Mouse (Mus musculus): ENCODE measurements around the gene Ttll12. TPM values are rescaled to one million over a fixed set of nuclear protein-coding genes. Genes with fewer than 3 reads are reported as not detected.

The Ttll12 gene
- polyA plus RNA-seq, 1 experiment from 2014 or later, result 47.2 TPM

DNA sequence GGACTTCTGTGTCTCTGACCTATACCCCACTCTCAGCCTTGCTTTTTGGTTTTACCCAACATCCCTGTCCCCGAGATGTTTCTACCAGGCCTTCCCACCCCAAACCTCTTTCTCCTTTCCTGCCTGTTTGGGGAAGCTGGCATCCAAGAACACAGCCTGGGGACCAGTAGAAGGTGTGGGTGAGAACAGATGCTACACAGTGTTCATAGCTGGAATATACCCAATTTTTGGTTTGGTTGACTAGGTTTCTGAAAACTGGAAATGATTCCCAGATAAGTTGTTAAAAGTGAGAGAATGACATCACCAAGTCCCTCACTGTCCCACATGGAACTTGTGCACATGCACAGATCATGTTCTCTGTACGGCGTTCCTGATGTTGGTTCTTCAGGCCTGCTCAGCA lies 20.3 kb upstream of the Ttll12 start:
- Histone ChIP-seq H3K27ac (no peak overlapping the region), H3K4me3 (replicated peaks) (no peak overlapping the region), H3K36me3 (no peaks in the 10 kb centered on the region), H3K4me1 (replicated peaks) (no peaks in the 10 kb centered on the region), H3K4me2 (no peak overlapping the region), H3K9me3 (replicated peaks) (no peaks in the 10 kb centered on the region), H3K9ac (no peak overlapping the region), H3K27me3 (no peaks in the 10 kb centered on the region)
- ATAC-seq (ENCODE audit: low read depth) (no peak), DNase-seq (no peak)
- WGBS (ENCODE audit: insufficient replicate concordance), result 73% methylated on average over 3 of the region's 3 CpGs

DNA sequence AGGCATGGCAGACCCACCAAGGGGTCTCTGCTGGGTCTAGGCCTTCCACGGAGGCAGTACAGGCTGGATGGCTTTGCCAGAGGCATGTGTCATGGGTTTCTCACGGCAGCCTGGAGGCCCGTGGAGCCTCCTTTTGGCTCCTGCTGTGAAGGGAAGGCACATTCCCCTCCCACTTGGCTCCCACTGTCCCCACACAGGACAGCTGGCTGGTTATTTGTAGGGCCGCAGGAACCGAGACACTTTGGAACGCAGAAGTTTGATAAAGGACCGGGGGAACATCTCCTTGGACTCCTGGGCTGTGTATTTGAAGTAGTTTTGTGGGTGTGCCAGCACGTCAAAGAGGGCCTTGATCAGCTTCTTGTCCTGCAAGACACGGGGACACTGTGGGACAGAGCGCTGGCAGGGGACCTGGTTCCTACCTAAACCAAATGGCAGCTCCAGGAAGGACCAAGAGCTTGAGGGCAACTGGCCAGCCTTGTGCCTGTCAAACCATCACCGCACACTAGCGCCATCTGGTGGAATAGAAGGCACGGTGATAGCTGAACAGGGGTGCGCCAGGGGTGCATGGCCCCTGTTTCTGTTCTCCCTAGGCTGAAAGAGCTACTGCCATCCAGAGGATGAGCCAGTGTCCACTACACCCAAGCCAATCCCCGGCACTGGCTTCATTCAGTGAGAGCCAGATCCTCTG lies 12.3 kb upstream of the Ttll12 start:
- H3K27me3 ChIP-seq, result no peaks in the 10 kb centered on the region; the same call in 1 of the 2 replicates
- H3K9ac ChIP-seq, result peak overlapping the region; percentile 53
- peak overlapping the region; percentile 71 for H3K27ac ChIP-seq
- H3K4me1 ChIP-seq (replicated peaks), result peaks cover 38% of the 10 kb centered on the region
- H3K4me2 ChIP-seq, result peak overlapping the region; percentile 42
- H3K4me3 ChIP-seq (replicated peaks), result 0 out of 2 replicates have a peak overlapping the region, but pooled peaks have one; percentile 2
- ATAC-seq (ENCODE audit: low read depth) (peak; percentile 68), DNase-seq (peak; percentile 68)
- H3K36me3 ChIP-seq, result no peaks in the 10 kb centered on the region
- H3K9me3 ChIP-seq (replicated peaks), result no peaks in the 10 kb centered on the region
- 39% methylated on average over 15 of the region's 15 CpGs for WGBS (ENCODE audit: insufficient replicate concordance)

DNA sequence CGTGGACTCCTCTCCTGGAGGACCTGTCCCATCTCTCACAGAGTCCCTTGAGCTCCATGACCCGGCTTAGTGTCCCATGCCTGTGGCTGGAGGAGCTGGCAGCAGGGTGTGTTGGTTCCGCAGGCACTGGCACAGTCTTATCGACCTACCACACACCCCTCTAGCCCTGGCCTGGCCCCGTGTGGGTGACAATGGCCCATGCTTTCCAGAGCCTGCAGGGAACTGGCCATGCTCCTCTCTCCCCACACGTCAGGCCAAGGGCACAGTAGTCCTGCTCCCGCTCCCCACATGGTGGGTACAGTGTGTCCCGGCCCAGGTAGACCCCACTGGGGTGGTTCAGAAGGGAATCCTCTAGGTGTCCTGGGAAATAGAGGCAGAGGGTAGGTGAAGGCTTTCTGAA lies 11.7 kb upstream of the Ttll12 start:
- Histone ChIP-seq H3K4me3 (replicated peaks) (0 out of 2 replicates have a peak overlapping the region, but pooled peaks have one; percentile 2), H3K4me1 (replicated peaks) (peaks cover 41% of the 10 kb centered on the region), H3K27me3 (no peaks in the 10 kb centered on the region; the same call in 1 of the 2 replicates), H3K9me3 (replicated peaks) (no peaks in the 10 kb centered on the region), H3K27ac (peak overlapping the region; percentile 71), H3K9ac (peak overlapping the region; percentile 53), H3K4me2 (peak overlapping the region; percentile 42), H3K36me3 (no peaks in the 10 kb centered on the region)
- ATAC-seq (ENCODE audit: low read depth), result peak; percentile 89
- DNase-seq, result peak; percentile 49
- WGBS (ENCODE audit: insufficient replicate concordance), result 63% methylated on average over 8 of the region's 8 CpGs

DNA sequence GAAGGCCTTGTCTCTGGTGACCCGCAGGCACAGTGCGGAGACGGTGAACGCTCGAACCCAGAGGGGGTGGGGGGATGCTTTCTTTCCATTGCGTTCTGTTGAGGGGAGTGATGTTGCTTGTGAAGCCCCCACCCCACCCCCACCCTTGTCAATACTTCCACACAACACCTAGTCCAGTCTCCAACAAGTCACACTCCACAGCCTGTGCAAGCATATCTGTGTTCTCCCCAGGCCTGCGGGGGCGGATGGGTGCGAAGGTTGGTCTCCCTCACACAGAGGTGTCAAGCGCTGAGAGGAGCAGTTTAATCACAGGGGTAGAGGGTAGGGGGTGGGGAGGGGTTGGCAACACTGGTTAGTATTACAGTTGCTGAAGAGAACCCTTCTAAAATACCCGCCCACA lies 11.3 kb upstream of the Ttll12 start:
- Histone ChIP-seq H3K36me3 (no peaks in the 10 kb centered on the region), H3K27me3 (no peaks in the 10 kb centered on the region; the same call in 1 of the 2 replicates), H3K9me3 (replicated peaks) (no peaks in the 10 kb centered on the region), H3K4me1 (replicated peaks) (peaks cover 46% of the 10 kb centered on the region), H3K4me3 (replicated peaks) (no peak overlapping the region), H3K4me2 (0 out of 2 replicates have a peak overlapping the region, but pooled peaks have one; percentile 42), H3K9ac (0 out of 2 replicates have a peak overlapping the region, but pooled peaks have one; percentile 9), H3K27ac (peak overlapping the region; percentile 71)
- DNase-seq (no peak), ATAC-seq (ENCODE audit: low read depth) (peak; percentile 27; the same call in 1 of the 2 replicates)
- 82% methylated on average over 11 of the region's 11 CpGs for WGBS (ENCODE audit: insufficient replicate concordance)

DNA sequence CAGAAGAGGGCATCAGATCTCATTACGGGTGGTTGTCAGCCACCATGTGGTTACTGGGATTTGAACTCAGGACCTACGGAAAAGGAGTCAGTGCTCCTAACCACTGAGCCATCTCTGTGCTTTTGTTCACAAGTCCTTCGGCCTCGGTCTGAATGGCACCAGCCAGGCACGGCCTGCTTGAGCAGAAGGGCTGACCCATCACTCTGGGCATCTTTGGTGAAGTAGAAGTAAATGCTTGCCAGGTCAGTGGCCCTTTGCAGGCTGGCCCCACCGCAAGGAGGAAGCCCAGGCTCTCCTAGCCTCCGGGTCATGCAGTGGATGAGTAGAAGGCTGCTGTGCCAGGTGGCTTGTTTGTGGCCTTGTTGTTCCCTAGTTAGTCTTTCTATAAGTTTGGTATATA lies 8.5 kb upstream of the Ttll12 start:
- Histone ChIP-seq H3K9me3 (replicated peaks) (no peaks in the 10 kb centered on the region), H3K36me3 (no peaks in the 10 kb centered on the region), H3K4me2 (no peak overlapping the region), H3K27me3 (no peaks in the 10 kb centered on the region), H3K4me3 (replicated peaks) (no peak overlapping the region), H3K4me1 (replicated peaks) (peaks cover 62% of the 10 kb centered on the region), H3K9ac (no peak overlapping the region), H3K27ac (peak overlapping the region; percentile 15; the same call in 1 of the 2 replicates)
- no peak for ATAC-seq (ENCODE audit: low read depth)
- 85% methylated on average over 7 of the region's 7 CpGs for WGBS (ENCODE audit: insufficient replicate concordance)
- no peak for DNase-seq

DNA sequence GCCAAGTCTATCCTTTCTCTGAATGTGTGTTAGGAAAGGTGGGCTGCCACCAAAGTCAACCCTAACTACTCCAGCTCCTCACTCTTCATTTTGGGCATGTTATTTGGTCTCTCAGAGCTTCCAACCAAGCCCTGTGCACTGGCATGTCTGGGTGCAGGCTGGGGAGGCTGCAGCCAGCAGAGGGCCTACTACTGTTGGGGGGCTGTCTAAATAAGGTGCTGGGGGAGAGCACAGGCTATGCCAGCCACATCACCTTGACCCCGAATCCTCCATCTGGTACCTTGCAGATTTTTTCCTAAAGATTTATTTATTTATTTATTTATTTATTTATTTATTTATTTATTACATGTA lies 8.1 kb upstream of the Ttll12 start:
- no peaks in the 10 kb centered on the region for H3K27me3 ChIP-seq
- no peak overlapping the region for H3K9ac ChIP-seq
- no peaks in the 10 kb centered on the region for H3K36me3 ChIP-seq
- no peak overlapping the region for H3K4me2 ChIP-seq
- peak overlapping the region; percentile 25 for H3K27ac ChIP-seq
- no peak for DNase-seq
- H3K4me1 ChIP-seq (replicated peaks), result peaks cover 62% of the 10 kb centered on the region
- 76% methylated on average over 1 of the region's 1 CpGs for WGBS (ENCODE audit: insufficient replicate concordance)
- H3K9me3 ChIP-seq (replicated peaks), result no peaks in the 10 kb centered on the region
- no peak overlapping the region for H3K4me3 ChIP-seq (replicated peaks)
- ATAC-seq (ENCODE audit: low read depth), result no peak

DNA sequence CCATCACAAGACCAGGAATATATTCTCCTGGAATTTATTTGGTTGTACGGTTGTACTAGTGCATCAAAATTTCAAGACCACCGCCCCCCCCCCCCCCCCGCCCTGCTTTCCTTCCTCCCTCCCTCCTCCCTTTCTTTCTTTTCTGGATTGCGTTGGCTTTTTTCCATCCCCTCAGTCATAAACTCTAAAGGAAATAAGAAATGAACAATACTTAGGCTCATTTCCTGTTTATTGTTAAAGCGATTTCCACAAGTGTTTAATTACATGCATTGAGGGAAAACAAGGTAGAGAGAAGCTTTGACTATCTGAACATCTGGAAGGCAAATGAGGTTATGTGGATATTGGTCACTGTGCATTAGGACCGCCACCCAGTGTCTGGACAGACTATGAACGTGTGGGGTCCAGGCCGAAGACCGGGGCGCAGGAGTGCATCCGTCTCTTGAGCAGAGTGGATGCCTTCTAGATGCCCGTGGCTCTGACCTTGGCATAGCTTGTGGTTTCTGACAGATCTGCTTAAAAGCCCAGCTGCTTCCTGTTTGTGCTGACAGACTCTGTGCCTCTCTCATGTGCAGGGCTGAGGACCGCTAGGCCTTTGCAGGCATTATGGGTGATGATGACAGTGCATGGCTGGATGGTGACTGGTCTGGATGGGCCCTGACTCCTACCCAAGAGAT lies 7.6 kb upstream of the Ttll12 start:
- ATAC-seq (ENCODE audit: low read depth), result no peak
- H3K27me3 ChIP-seq, result no peaks in the 10 kb centered on the region
- H3K4me2 ChIP-seq, result no peak overlapping the region
- WGBS (ENCODE audit: insufficient replicate concordance), result 61% methylated on average over 13 of the region's 13 CpGs
- DNase-seq, result no peak
- H3K27ac ChIP-seq, result peak overlapping the region; percentile 25
- H3K36me3 ChIP-seq, result no peaks in the 10 kb centered on the region
- H3K4me3 ChIP-seq (replicated peaks), result no peak overlapping the region
- H3K9me3 ChIP-seq (replicated peaks), result no peaks in the 10 kb centered on the region
- peaks cover 62% of the 10 kb centered on the region for H3K4me1 ChIP-seq (replicated peaks)
- no peak overlapping the region for H3K9ac ChIP-seq

DNA sequence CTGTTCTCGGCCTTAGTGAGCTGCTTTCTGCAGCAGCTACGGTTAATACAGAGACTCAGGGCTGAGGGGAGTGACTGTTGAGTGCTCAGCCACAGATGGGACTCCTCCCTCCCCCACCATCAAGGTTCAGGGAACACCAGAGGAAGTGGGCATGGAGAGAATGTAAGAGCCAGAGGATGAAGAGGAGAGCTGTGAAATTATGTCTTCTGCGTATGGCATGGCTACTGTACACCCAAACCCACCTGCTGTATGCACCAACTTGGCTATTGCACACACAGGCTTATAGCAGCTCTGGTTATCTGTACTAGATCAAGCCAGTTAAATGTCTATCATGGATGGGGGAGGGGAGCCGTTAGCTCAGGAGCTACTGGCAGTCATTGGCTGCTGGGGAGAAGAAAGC lies 6.2 kb upstream of the Ttll12 start:
- no peaks in the 10 kb centered on the region for H3K36me3 ChIP-seq
- H3K4me2 ChIP-seq, result no peak overlapping the region
- 39% methylated on average over 4 of the region's 4 CpGs for WGBS (ENCODE audit: insufficient replicate concordance)
- H3K4me3 ChIP-seq (replicated peaks), result no peak overlapping the region
- H3K27ac ChIP-seq, result peak overlapping the region; percentile 51
- peak; percentile 37; the same call in 1 of the 2 replicates for ATAC-seq (ENCODE audit: low read depth)
- no peaks in the 10 kb centered on the region for H3K27me3 ChIP-seq
- H3K4me1 ChIP-seq (replicated peaks), result peaks cover 62% of the 10 kb centered on the region
- H3K9ac ChIP-seq, result no peak overlapping the region
- H3K9me3 ChIP-seq (replicated peaks), result no peaks in the 10 kb centered on the region
- no peak for DNase-seq

DNA sequence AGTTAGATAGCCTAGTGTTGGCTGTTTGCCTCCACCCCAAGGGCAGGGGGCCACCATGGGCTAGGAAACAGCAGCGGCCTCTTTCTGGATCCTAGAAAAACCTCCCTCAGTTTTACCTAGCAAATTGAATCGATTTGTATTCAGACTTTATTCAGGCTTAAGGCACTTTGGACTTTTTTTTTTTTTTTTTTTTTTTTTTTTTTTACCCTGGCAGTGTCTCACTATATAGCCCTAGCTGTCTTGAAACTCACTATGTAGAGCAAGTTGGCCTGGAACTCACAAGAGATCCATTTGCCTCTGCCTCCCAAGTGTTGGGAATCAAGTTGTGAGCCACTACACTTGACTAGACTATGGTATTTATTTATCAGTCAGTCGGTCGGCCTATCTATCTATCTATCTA lies 1.9 kb upstream of the Ttll12 start:
- 71% methylated on average over 4 of the region's 4 CpGs for WGBS (ENCODE audit: insufficient replicate concordance)

DNA sequence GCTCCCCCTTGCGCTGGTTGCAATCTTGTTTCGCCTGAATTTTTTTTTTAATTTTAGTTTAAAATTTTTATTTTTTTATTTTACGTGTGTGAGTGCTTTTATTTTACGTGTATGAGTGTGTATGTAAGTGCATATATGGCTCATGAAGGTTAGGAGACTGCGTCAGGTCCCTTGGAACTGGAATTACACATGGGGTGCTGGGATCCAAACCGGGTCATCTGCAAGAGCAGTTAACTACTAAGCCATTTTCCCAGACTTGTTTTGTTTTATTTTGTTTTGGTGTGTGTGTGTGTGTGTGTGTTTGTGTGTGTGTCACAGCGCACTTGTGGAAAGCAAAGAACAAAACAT lies 381 bp upstream of the Ttll12 start:
- Histone ChIP-seq H3K27ac (peak overlapping the region; percentile 100), H3K9ac (peak overlapping the region; percentile 94), H3K4me1 (replicated peaks) (peaks cover 68% of the 10 kb centered on the region), H3K4me3 (replicated peaks) (peak overlapping the region; percentile 81), H3K9me3 (replicated peaks) (no peaks in the 10 kb centered on the region), H3K36me3 (peaks cover 11% of the 10 kb centered on the region), H3K4me2 (peak overlapping the region; percentile 98), H3K27me3 (no peaks in the 10 kb centered on the region)
- ATAC-seq (ENCODE audit: low read depth), result no peak
- WGBS (ENCODE audit: insufficient replicate concordance), result 30% methylated on average over 7 of the region's 7 CpGs
- DNase-seq, result no peak

More for the DNA sequence above, 1.9 kb upstream of the Ttll12 start:
- DNase-seq (no peak), ATAC-seq (ENCODE audit: low read depth) (no peak)
- Histone ChIP-seq H3K27me3 (no peaks in the 10 kb centered on the region), H3K27ac (peak overlapping the region; percentile 100; the same call in 1 of the 2 replicates), H3K4me3 (replicated peaks) (no peak overlapping the region), H3K9me3 (replicated peaks) (no peaks in the 10 kb centered on the region), H3K4me1 (replicated peaks) (peaks cover 67% of the 10 kb centered on the region), H3K36me3 (no peaks in the 10 kb centered on the region), H3K4me2 (no peak overlapping the region), H3K9ac (peak overlapping the region; percentile 94; the same call in 1 of the 2 replicates)

DNA sequence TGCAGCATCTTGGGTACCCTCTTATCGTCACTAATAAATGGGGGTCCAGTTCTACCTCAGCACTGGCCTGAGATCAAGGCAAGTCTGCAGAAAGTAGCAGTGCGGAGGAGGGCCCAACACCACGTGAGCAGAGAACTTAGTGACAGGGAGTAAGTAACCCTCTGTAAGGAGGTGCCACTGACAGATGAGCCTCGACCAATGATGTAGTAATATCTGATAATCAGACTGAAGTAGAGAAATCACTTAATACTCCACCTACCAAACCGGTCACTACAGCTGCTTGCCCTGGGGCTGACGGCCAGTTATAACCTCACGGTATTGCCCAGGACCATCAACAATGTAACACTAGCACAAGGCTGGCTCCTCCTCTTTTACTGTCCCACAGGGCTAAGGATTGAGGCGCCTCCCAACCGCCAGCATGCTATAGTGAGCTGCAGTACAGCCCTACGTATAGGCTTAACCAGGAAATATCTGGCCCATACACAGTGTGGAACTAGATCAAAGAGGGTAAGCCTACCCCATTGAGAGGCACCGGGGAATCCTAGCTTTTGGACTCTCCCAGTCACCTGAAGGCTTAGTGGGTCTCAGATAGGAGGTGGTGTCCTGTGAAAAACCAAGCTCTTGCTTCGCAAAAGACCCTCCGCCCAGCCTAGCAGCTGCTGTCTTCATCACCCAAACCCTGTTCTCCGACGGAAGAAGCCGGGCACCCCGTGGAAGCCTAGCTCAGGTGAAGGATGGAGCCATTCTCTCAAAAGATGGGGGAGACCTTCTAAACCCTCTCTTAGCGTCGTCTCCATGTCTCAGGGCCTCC lies 1.1 kb downstream of the Ttll12 start:
- H3K4me1 ChIP-seq (replicated peaks), result peaks cover 69% of the 10 kb centered on the region
- H3K4me3 ChIP-seq (replicated peaks), result peak overlapping the region; percentile 81
- peak overlapping the region; percentile 100 for H3K27ac ChIP-seq
- peak overlapping the region; percentile 98 for H3K4me2 ChIP-seq
- no peaks in the 10 kb centered on the region for H3K9me3 ChIP-seq (replicated peaks)
- H3K27me3 ChIP-seq, result no peaks in the 10 kb centered on the region
- peaks cover 25% of the 10 kb centered on the region for H3K36me3 ChIP-seq
- H3K9ac ChIP-seq, result peak overlapping the region; percentile 94
- WGBS (ENCODE audit: insufficient replicate concordance), result 6% methylated on average over 19 of the region's 19 CpGs
- DNase-seq, result peak; percentile 69
- peak; percentile 72 for ATAC-seq (ENCODE audit: low read depth)
